Mouse (Mus musculus): ENCODE results near the gene Htr5a.

Gene Htr5a

DNA sequence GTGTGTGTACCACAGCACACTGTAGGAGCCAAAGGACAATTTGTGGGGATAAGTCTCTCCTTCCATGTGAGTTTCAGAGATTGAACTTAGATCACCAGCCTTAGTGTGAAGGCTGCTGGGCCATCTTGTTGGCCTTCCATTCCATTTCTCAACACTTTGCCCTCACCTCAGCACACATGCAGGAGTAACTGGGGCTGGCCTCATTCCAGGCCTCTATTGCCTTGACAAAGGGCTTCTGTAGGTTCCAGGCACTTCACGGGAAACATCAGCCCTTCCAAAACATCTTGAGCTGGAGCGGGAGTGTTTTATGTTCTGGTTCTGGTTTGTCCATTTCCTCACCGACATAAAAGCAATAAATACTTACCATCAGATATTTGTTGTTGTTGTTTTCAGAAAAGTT is 54.0 kb downstream of the Htr5a start:
- DNase-seq = no peak

DNA sequence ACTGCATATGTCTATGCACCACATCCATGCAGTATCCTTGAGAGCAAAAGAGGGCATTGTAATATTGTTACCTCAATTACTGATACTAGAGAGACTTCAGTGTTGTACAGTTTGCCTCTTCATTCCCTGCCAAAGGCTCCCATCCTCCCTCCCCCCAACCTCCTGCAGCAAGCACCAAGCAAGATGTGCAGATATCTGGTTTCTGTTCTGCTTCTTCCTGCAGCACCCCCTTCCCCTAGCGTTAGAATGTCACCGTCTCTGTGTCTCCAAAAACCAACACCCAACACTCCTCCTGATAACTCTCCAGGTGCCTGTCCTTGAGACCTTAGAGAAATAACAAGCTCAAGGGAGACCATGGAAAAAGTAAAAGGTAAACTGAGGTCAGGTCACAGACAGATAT is 57.8 kb downstream of the Htr5a start:
- no peak for DNase-seq

DNA sequence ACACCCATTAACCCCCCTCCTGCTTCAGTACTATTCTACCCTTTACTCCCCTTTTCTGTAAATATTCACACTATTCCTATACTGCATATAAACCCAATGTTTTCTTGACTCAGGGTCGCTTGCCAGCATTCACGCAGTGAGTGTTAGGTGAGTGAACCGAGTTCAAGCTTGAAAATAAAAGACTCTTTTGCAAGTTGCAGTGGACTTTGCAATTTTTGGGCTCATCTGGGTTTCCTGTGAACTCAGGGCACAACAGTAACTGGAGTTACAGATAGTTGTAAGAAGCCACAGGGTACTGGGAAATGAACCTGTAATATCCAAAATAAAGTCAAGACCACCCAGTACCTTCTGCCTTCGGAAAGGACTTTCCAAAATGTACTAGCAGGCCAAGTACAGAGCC is 58.2 kb downstream of the Htr5a start:
- DNase-seq = no peak

Data from right cerebral cortex, postnatal 4 days (tissue).